Mouse (Mus musculus) embryonic facial prominence, embryonic 11.5 days (tissue): ENCODE measurements at regions not wholly inside any gene's neighbourhood (a gene's known extent, or its start where the extent isn't known, plus 50 kb on each side); places are given as distances from the start of the nearest gene placed in this dataset. TPM values are rescaled to one million over a fixed set of nuclear protein-coding genes. Genes with fewer than 3 reads are reported as not detected.

Source experiments
- ATAC-seq: fragments of 200-750 bp; cut with Nextera tagmentation; replicated peaks from 2 replicates; pipeline ENCODE4 v1.8.0; 2017; ENCODE audit warnings: low read depth; ENCODE audit not compliant: insufficient number of reproducible peaks, low FRiP score, low TSS enrichment
- DNase-seq: peaks from one replicate; pipeline ENCODE4 v3.0.0-alpha.2; 2015; ENCODE audit warnings: low spot score
- H3K27ac ChIP-seq: fragments of 300-500 bp; sonication (generic); replicated peaks from 2 replicates; pipeline ENCODE4 v1.5.1; 2014; ENCODE audit warnings: mild to moderate bottlenecking, low read depth, low read length, control low read depth
- H3K27me3 ChIP-seq: fragments of 300-500 bp; sonication (generic); 2 replicates; pipeline ENCODE4 v1.6.1; 2014; ENCODE audit warnings: mild to moderate bottlenecking, low read length, moderate library complexity, mixed read lengths; ENCODE audit not compliant: control insufficient read depth, insufficient read depth
- H3K36me3 ChIP-seq: fragments of 300-500 bp; sonication (generic); replicated peaks from 2 replicates; pipeline ENCODE4 v1.6.1; 2014; ENCODE audit warnings: low read depth, mild to moderate bottlenecking, low read length, moderate library complexity, mixed read lengths; ENCODE audit not compliant: control insufficient read depth, insufficient read depth
- H3K4me1 ChIP-seq: fragments of 300-500 bp; sonication (generic); 2 replicates; pipeline ENCODE4 v1.6.1; 2014; ENCODE audit warnings: low read length, mixed read lengths; ENCODE audit not compliant: control insufficient read depth, insufficient read depth
- H3K4me2 ChIP-seq: fragments of 300-500 bp; sonication (generic); 2 replicates; pipeline ENCODE4 v1.6.1; 2014; ENCODE audit warnings: low read depth, mild to moderate bottlenecking, control low read depth, low read length, moderate library complexity
- H3K4me3 ChIP-seq: fragments of 300-500 bp; sonication (generic); 2 replicates; pipeline ENCODE4 v1.5.1; 2014; ENCODE audit warnings: low read depth, low read length, control low read depth
- H3K9ac ChIP-seq: fragments of 300-500 bp; sonication (generic); replicated peaks from 2 replicates; pipeline ENCODE4 v1.6.1; 2014; ENCODE audit warnings: mild to moderate bottlenecking, control low read depth, low read length
- H3K9me3 ChIP-seq: fragments of 300-500 bp; sonication (generic); replicated peaks from 2 replicates; pipeline ENCODE4 v1.6.1; 2016; ENCODE audit warnings: mild to moderate bottlenecking, low read length, inconsistent platforms, mixed read lengths; ENCODE audit not compliant: control insufficient read depth
- WGBS: fragments of 180-500 bp; shearing (Covaris S2); extraction: QIAGEN DNeasy Blood & Tissue Kit; methylation state at CpG from one replicate; pipeline ENCODE4 v1.1.7; 2014; 5-methylcytosine and 5-hydroxymethylcytosine counted together
- microRNA counts: library from miRNA; unstranded; fragments of <30 nt; microRNA quantifications from one replicate; lab custom pipeline; 2016
- microRNA-seq: library from miRNA; unstranded; fragments of <30 nt; microRNA quantifications from one replicate; pipeline ENCODE4, GENCODE M21; 2016; ENCODE audit warnings: borderline number of aligned reads

GRCm38 (mm10) chr7:61877311-61878065 lies 468.9 kb upstream of the Ndn start:
- DNase-seq (peak; percentile 2), ATAC-seq (no peak)
- Histone ChIP-seq H3K27me3 (no peaks in the 10 kb centered on the region), H3K36me3 (no peaks in the 10 kb centered on the region), H3K27ac (no peak overlapping the region), H3K4me2 (no peak overlapping the region), H3K9ac (no peak overlapping the region), H3K9me3 (no peaks in the 10 kb centered on the region), H3K4me1 (no peaks in the 10 kb centered on the region), H3K4me3 (no peak overlapping the region)
- 61% methylated on average over 2 of the region's 2 CpGs for WGBS

- Histone ChIP-seq H3K4me3 (no peak overlapping the region), H3K4me1 (no peaks in the 10 kb centered on the region), H3K9ac (no peak overlapping the region), H3K9me3 (no peaks in the 10 kb centered on the region), H3K27me3 (no peaks in the 10 kb centered on the region), H3K4me2 (no peak overlapping the region), H3K27ac (no peak overlapping the region), H3K36me3 (no peaks in the 10 kb centered on the region)
- WGBS: 75% methylated on average over 2 of the region's 2 CpGs
- no peak for DNase-seq
- ATAC-seq: no peak
Measured at GRCm38 (mm10) chr7:61878095-61878494, 468.3 kb upstream of the Ndn start.

- Histone ChIP-seq H3K9ac (no peak overlapping the region), H3K4me1 (no peaks in the 10 kb centered on the region), H3K27ac (no peak overlapping the region), H3K27me3 (no peaks in the 10 kb centered on the region), H3K4me3 (no peak overlapping the region), H3K4me2 (no peak overlapping the region), H3K36me3 (no peaks in the 10 kb centered on the region), H3K9me3 (no peaks in the 10 kb centered on the region)
- no peak for ATAC-seq
- no peak for DNase-seq
Measured at GRCm38 (mm10) chr7:61878585-61878984, 467.8 kb upstream of the Ndn start.

MicroRNAs in the stretch of these regions (microRNA counts, 519-probe panel; counts per million panel counts)
- microRNA mmu-miR-344 (lab: Ali Mortazavi, UCI): not detected

Small RNAs in the stretch of these regions (microRNA-seq; reads per million reads assigned to microRNA genes)
- not detected for gene Gm22466
- gene Gm23490: not detected
- not detected for gene Gm23873
- gene Gm23917: not detected
- gene Gm23962: not detected
- gene Gm25533: not detected
- not detected for gene Mir344
- 1.4 reads per million for gene Mir344b
- gene Mir344c: not detected
- not detected for gene Mir344d-1
- gene Mir344d-2: not detected
- not detected for gene Mir344d-3
- not detected for gene Mir344e
- not detected for gene Mir344h-1
- gene Mir344h-2: not detected
